Mouse (Mus musculus): ENCODE data around the gene Ssrp1. TPM values are rescaled to one million over a fixed set of nuclear protein-coding genes. Genes with fewer than 3 reads are reported as not detected.
A peak's percentile ranks its signal among the peaks of the same experiment; 100 is the strongest.

Ssrp1 gene
- total and polyA plus RNA-seq, 3 experiments, result 241 to 437 (median 297) TPM

DNA sequence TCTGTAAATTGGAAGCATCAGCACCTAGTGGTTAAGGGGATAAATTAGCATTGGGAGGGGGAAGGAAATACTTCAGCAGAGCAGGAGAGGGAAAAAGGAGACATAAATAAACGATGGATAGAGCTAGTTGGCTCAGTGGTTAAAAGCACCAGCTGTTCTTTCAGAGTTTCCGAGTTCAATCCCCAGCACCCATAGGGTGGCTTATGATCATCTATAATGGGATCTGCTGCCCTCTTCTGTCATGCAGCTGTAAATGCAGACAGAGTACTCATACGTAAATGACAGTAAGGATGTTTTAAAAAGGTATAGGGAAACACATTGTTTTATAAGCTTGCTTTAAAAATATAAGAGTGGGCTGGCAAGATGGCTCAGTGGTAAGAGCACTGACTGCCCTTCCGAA lies 29.3 kb upstream of the Ssrp1 start:
- peak; percentile 72 for DNase-seq (ENCODE audit: extremely low read depth)
- TF ChIP-seq MYC (IDR thresholded peaks at IDR 0.05; ENCODE audit: low read depth, low read length) (no peak), MAFK (IDR thresholded peaks at IDR 0.05; ENCODE audit: insufficient replicate concordance, low read length) (no peak), ZC3H11A (IDR thresholded peaks at IDR 0.05; ENCODE audit: low read depth, low read length) (peak; percentile 86), MEF2A (IDR thresholded peaks at IDR 0.05; ENCODE audit: borderline replicate concordance, low read depth, low read length) (no peak), CTCF (conservative IDR thresholded peaks at IDR 0.05 in 1 of 2, IDR thresholded peaks at IDR 0.05 in 1 of 2; ENCODE audit: low read depth in 2 of 2, low read length in 2 of 2) (peak; percentile 72 to 93), SMC3 (IDR thresholded peaks at IDR 0.05; ENCODE audit: low read depth, low read length) (peak; percentile 98), IRF4 (IDR thresholded peaks at IDR 0.05; ENCODE audit: low read depth, low read length) (peak; percentile 60; the same call in 1 of the 2 replicates), RAD21 (IDR thresholded peaks at IDR 0.05; ENCODE audit: low read depth, low read length) (peak; percentile 91), E2F4 (IDR thresholded peaks at IDR 0.05; ENCODE audit: insufficient replicate concordance, low read depth, low read length) (0 out of 2 replicates have a peak, but pooled peaks have one; percentile 27)
- Histone ChIP-seq H3K79me2 (replicated peaks; ENCODE audit: control insufficient read depth, extremely low read depth, insufficient read depth, poor library complexity, severe bottlenecking) (no peaks in the 10 kb centered on the region), H3K27ac (ENCODE audit: insufficient read depth, low read depth) (no peak overlapping the region), H3K9me3 (replicated peaks; ENCODE audit: low read length) (no peaks in the 10 kb centered on the region), H3K36me3 (replicated peaks in 1 of 2; ENCODE audit: control insufficient read depth in 1 of 2, insufficient read depth in 1 of 2, low read length in 1 of 2) (peaks cover 0 to 3% of the 10 kb centered on the region in 2 experiments), H3K4me2 (ENCODE audit: insufficient read depth, low read depth, poor library complexity, severe bottlenecking) (no peak overlapping the region), H3K4me1 (ENCODE audit: control insufficient read depth in 1 of 2, insufficient read depth in 2 of 2) (peaks cover 0 to 28% of the 10 kb centered on the region in 2 experiments; a peak in 2 of 4 replicates), H3K27me3 (replicated peaks) (no peaks in the 10 kb centered on the region), H3K9ac (ENCODE audit: insufficient read depth, low read depth) (no peak overlapping the region), H3K4me3 (replicated peaks in 1 of 3; ENCODE audit: low read depth in 2 of 3, low read length in 2 of 3, poor library complexity in 1 of 3) (no peak overlapping the region)
- in situ Hi-C loops (cut with MboI; ENCODE audit: low pct_ligation_motif_present, low pct_unique_long_range_greater_than_20kb, low sequenced_read_pairs), result no loop called here
- dilution Hi-C loops (cut with MboI; ENCODE audit: extremely low pct_ligation_motif_present, extremely low pct_unique_long_range_greater_than_20kb, low sequenced_read_pairs), result no loop called here

DNA sequence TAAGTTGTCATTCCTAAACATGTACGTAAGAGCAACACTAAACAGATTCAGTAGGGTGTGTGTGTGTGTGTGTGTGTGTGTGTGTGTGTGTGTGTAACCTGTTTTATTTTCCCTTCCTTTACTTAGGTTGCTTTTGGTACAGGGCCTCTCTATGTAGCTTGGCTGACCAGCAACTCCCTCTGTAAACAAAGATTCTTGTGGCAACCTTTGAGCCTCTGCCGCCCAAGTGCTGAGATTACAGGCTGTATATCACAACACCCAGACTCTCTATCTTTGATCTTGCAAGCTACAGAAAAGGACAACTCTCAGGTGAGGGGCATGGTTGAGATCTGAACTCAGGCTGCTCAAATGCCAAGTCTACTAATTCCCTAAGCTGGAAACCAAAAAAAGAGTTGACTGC lies 27.8 kb upstream of the Ssrp1 start:
- Histone ChIP-seq H3K4me2 (ENCODE audit: insufficient read depth, low read depth, poor library complexity, severe bottlenecking) (no peak overlapping the region), H3K36me3 (replicated peaks in 1 of 2; ENCODE audit: control insufficient read depth in 1 of 2, insufficient read depth in 1 of 2, low read length in 1 of 2) (peaks cover 0 to 3% of the 10 kb centered on the region in 2 experiments), H3K9ac (ENCODE audit: insufficient read depth, low read depth) (no peak overlapping the region), H3K4me1 (ENCODE audit: control insufficient read depth in 1 of 2, insufficient read depth in 2 of 2) (peaks cover 2 to 33% of the 10 kb centered on the region in 2 experiments; a peak in 3 of 4 replicates), H3K4me3 (replicated peaks in 1 of 3; ENCODE audit: low read depth in 2 of 3, low read length in 2 of 3, poor library complexity in 1 of 3) (no peak overlapping the region), H3K27me3 (replicated peaks) (no peaks in the 10 kb centered on the region), H3K9me3 (replicated peaks; ENCODE audit: low read length) (no peaks in the 10 kb centered on the region), H3K79me2 (replicated peaks; ENCODE audit: control insufficient read depth, extremely low read depth, insufficient read depth, poor library complexity, severe bottlenecking) (no peaks in the 10 kb centered on the region), H3K27ac (ENCODE audit: insufficient read depth, low read depth) (no peak overlapping the region)
- TF ChIP-seq MXI1 (IDR thresholded peaks at IDR 0.05; ENCODE audit: low read depth, low read length), result no peak
- no peak for TF ChIP-seq ETS1 (conservative IDR thresholded peaks at IDR 0.05; ENCODE audit: low read depth, low read length)
- no peak for TF ChIP-seq GABPA (IDR thresholded peaks at IDR 0.05; ENCODE audit: insufficient replicate concordance, low read depth, low read length)
- no peak for TF ChIP-seq PAX5 (IDR thresholded peaks at IDR 0.05; ENCODE audit: low read length)
- no peak for TF ChIP-seq MAFK (IDR thresholded peaks at IDR 0.05; ENCODE audit: insufficient replicate concordance, low read length)
- TF ChIP-seq CHD2 (IDR thresholded peaks at IDR 0.05; ENCODE audit: low read length), result no peak
- no peak for TF ChIP-seq POLR2A (IDR thresholded peaks at IDR 0.05; ENCODE audit: low read depth, low read length)
- no peak for TF ChIP-seq MAZ (IDR thresholded peaks at IDR 0.05; ENCODE audit: low read depth, low read length)
- TF ChIP-seq IRF4 (IDR thresholded peaks at IDR 0.05; ENCODE audit: low read depth, low read length), result no peak
- TF ChIP-seq KAT2A (IDR thresholded peaks at IDR 0.05; ENCODE audit: insufficient replicate concordance, low read length), result no peak
- no peak for TF ChIP-seq ZKSCAN1 (IDR thresholded peaks at IDR 0.05; ENCODE audit: borderline replicate concordance, low read depth, low read length)
- no peak for TF ChIP-seq NELFE (IDR thresholded peaks at IDR 0.05; ENCODE audit: low read depth, low read length)
- no peak for TF ChIP-seq ELF1 (IDR thresholded peaks at IDR 0.05; ENCODE audit: low read depth, low read length)
- no peak for TF ChIP-seq UBTF (IDR thresholded peaks at IDR 0.05; ENCODE audit: low read depth, low read length)
- TF ChIP-seq ZMIZ1 (IDR thresholded peaks at IDR 0.05; ENCODE audit: low read depth, low read length), result no peak
- TF ChIP-seq MYC (IDR thresholded peaks at IDR 0.05; ENCODE audit: low read depth, low read length), result no peak
- no peak for TF ChIP-seq JUN (IDR thresholded peaks at IDR 0.05; ENCODE audit: insufficient read depth, low read depth, low read length)
- no peak for TF ChIP-seq CHD1 (IDR thresholded peaks at IDR 0.05; ENCODE audit: low read depth, low read length)
- no peak for TF ChIP-seq USF1 (IDR thresholded peaks at IDR 0.05; ENCODE audit: low read depth, low read length)
- DNase-seq (ENCODE audit: extremely low read depth), result no peak
- in situ Hi-C loops (cut with MboI; ENCODE audit: low pct_ligation_motif_present, low pct_unique_long_range_greater_than_20kb, low sequenced_read_pairs) (no loop called here), dilution Hi-C loops (cut with MboI; ENCODE audit: extremely low pct_ligation_motif_present, extremely low pct_unique_long_range_greater_than_20kb, low sequenced_read_pairs) (no loop called here)
